28 mouse cellular contexts compared by ENCODE assay signal in the genomic region with DNA sequence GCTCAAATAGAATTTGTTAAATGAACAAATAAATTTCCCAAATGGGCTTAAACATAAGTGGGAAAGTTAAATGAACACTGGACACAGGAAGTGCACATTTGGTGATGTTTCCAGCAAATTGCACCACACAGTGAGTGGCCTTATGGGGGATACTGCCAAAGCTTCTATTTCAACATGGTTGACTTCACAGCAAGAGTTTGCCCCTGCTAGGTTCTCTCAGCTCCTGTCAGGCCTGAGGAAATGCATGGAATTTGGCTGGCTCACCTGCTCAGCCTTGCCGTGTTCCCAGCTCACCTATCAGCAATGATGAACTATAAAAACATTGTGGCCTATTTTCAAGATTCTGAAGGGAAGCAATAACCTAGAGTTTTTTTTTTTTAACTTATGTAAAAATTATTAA. TPM values are rescaled to one million over a fixed set of nuclear protein-coding genes. Genes with fewer than 3 reads are reported as not detected.
DNase-seq lines count a peak whose midpoint lies in the region; ATAC-seq lines count a peak whose summit lies in the region.
"Had no signal": no experiment of that assay in that cellular context is flagged by ENCODE, and none has a peak within 500 bp of the region (broad histone marks: within the 10 kb centered on the region; RNA-seq: fewer than 3 reads in every experiment).

No protein-coding gene starts in this region.

- H3K9ac ChIP-seq in midbrain, embryonic 13.5 days (replicated peaks) = no peak overlapping the region
- no peak overlapping the region for H3K9ac ChIP-seq in midbrain, embryonic 11.5 days (ENCODE audit: low read length)
- H3K9ac ChIP-seq: embryonic facial prominence, embryonic 12.5 days; embryonic facial prominence, embryonic 15.5 days; forebrain, embryonic 12.5 days; forebrain, embryonic 15.5 days; heart, embryonic 12.5 days; heart, embryonic 15.5 days; hindbrain, embryonic 13.5 days; intestine, embryonic 15.5 days had no signal

- no peak overlapping the region for H3K4me2 ChIP-seq in midbrain, embryonic 13.5 days (replicated peaks)
- no peak overlapping the region for H3K4me2 ChIP-seq in midbrain, embryonic 11.5 days
- H3K4me2 ChIP-seq: embryonic facial prominence, embryonic 12.5 days; embryonic facial prominence, embryonic 15.5 days; forebrain, embryonic 12.5 days; forebrain, embryonic 15.5 days; heart, embryonic 12.5 days; heart, embryonic 15.5 days; hindbrain, embryonic 13.5 days; intestine, embryonic 15.5 days had no signal

- no peak for ATAC-seq in midbrain, embryonic 13.5 days
- ATAC-seq in midbrain, embryonic 11.5 days (ENCODE audit: low FRiP score) = no peak
- ATAC-seq: forebrain, embryonic 15.5 days; hindbrain, embryonic 16.5 days; intestine, embryonic 15.5 days; Patski had no signal

- no peak overlapping the region for H3K27ac ChIP-seq in midbrain, embryonic 13.5 days
- no peak overlapping the region for H3K27ac ChIP-seq in midbrain, embryonic 11.5 days (ENCODE audit: low read depth, low read length)
- H3K27ac ChIP-seq: embryonic facial prominence, embryonic 12.5 days; forebrain, embryonic 12.5 days; forebrain, embryonic 15.5 days; heart, embryonic 15.5 days; hindbrain, embryonic 10.5 days; hindbrain, embryonic 13.5 days; intestine, embryonic 15.5 days had no signal

- H3K27me3 ChIP-seq in midbrain, embryonic 13.5 days = no peaks in the 10 kb centered on the region
- no peaks in the 10 kb centered on the region; the same call in 1 of the 2 replicates for H3K27me3 ChIP-seq in midbrain, embryonic 11.5 days (ENCODE audit: control insufficient read depth, insufficient read depth, low read length)
- H3K27me3 ChIP-seq: CH12.LX; embryonic facial prominence, embryonic 12.5 days; embryonic facial prominence, embryonic 15.5 days; forebrain, embryonic 12.5 days; forebrain, embryonic 15.5 days; heart, embryonic 12.5 days; heart, embryonic 15.5 days; hindbrain, embryonic 13.5 days; intestine, embryonic 15.5 days; Patski had no signal

- WGBS in midbrain, embryonic 13.5 days = 90% methylated on average over 1 of the region's 1 CpGs
- 88% methylated on average over 1 of the region's 1 CpGs for WGBS in midbrain, embryonic 11.5 days

- H3K9me3 ChIP-seq in midbrain, embryonic 13.5 days = no peaks in the 10 kb centered on the region
- no peaks in the 10 kb centered on the region for H3K9me3 ChIP-seq in midbrain, embryonic 11.5 days (ENCODE audit: control insufficient read depth, low read length)
- H3K9me3 ChIP-seq: embryonic facial prominence, embryonic 12.5 days; embryonic facial prominence, embryonic 15.5 days; forebrain, embryonic 12.5 days; forebrain, embryonic 15.5 days; heart, embryonic 12.5 days; heart, embryonic 15.5 days; hindbrain, embryonic 10.5 days; hindbrain, embryonic 13.5 days; intestine, embryonic 15.5 days had no signal

- H3K4me3 ChIP-seq in midbrain, embryonic 13.5 days (replicated peaks) = no peak overlapping the region
- H3K4me3 ChIP-seq in midbrain, embryonic 11.5 days (ENCODE audit: low read depth, low read length) = no peak overlapping the region
- H3K4me3 ChIP-seq: embryonic facial prominence, embryonic 12.5 days; embryonic facial prominence, embryonic 15.5 days; forebrain, embryonic 12.5 days; forebrain, embryonic 15.5 days; heart, embryonic 12.5 days; heart, embryonic 15.5 days; hindbrain, embryonic 10.5 days; hindbrain, embryonic 13.5 days; intestine, embryonic 15.5 days had no signal

- DNase-seq in brain, adult 2 months (ENCODE audit: low read depth, low spot score) = peak; percentile 75
- peak; percentile 63 for DNase-seq in cerebellum, adult 11-12 months
- peak; percentile 72 for DNase-seq in cerebellum, adult 9-10 months
- DNase-seq in cerebellum, postnatal 14 days = peak; percentile 59 to 80
- no peak for DNase-seq in thymus, postnatal 36 days
- DNase-seq in midbrain, embryonic 11.5 days (ENCODE audit: low spot score, missing footprints) = no peak
- DNase-seq: adrenal gland, postnatal 10 days; adrenal gland, postnatal 36 days; B cell, adult 2 months; gastrocnemius, postnatal 25 days; heart, adult 18-20 months; heart, postnatal 10 days; heart, postnatal 36 days; kidney, adult 11 months had no signal

- peaks cover 19% of the 10 kb centered on the region for H3K4me1 ChIP-seq in midbrain, embryonic 13.5 days (replicated peaks)
- 0 out of 2 replicates have a peak, but pooled peaks cover 2% of the 10 kb centered on the region for H3K4me1 ChIP-seq in midbrain, embryonic 11.5 days (ENCODE audit: control insufficient read depth, insufficient read depth, low read length)

- peaks cover 4% of the 10 kb centered on the region for H3K36me3 ChIP-seq in midbrain, embryonic 13.5 days
- no peaks in the 10 kb centered on the region for H3K36me3 ChIP-seq in midbrain, embryonic 11.5 days (ENCODE audit: control insufficient read depth, insufficient read depth, low read length)
- H3K36me3 ChIP-seq: embryonic facial prominence, embryonic 15.5 days; heart, embryonic 15.5 days; intestine, embryonic 15.5 days had no signal

RNA-seq across cellular contexts. Expression of gene Wrb, which starts 15.7 kb away (rescaled TPM):
- 167 and 171 TPM in 2 replicates for polyA plus RNA-seq in midbrain, embryonic 13.5 days (2015; fragmentation: Nextera tagmentation; extraction: Ambion mirVana)
- polyA plus RNA-seq in midbrain, embryonic 11.5 days (2014; fragmentation: Nextera tagmentation; extraction: Ambion mirVana) = 128 and 132 TPM in 2 replicates

RNA-seq across cellular contexts. Expression of gene Lca5l, which starts 31.1 kb away (rescaled TPM):
- 1.6 and 1.8 TPM in 2 replicates for polyA plus RNA-seq in midbrain, embryonic 13.5 days (2015; fragmentation: Nextera tagmentation; extraction: Ambion mirVana)
- polyA plus RNA-seq in midbrain, embryonic 11.5 days (2014; fragmentation: Nextera tagmentation; extraction: Ambion mirVana) = 1.0 and 1.2 TPM in 2 replicates
- polyA plus RNA-seq: G1E had no signal

RNA-seq across cellular contexts. Expression of gene Hmgn1, which starts 33.4 kb away (rescaled TPM):
- polyA plus RNA-seq in midbrain, embryonic 13.5 days (2015; fragmentation: Nextera tagmentation; extraction: Ambion mirVana) = 509 and 559 TPM in 2 replicates
- 886 and 907 TPM in 2 replicates for polyA plus RNA-seq in midbrain, embryonic 11.5 days (2014; fragmentation: Nextera tagmentation; extraction: Ambion mirVana)

RNA-seq across cellular contexts. Expression of gene Sh3bgr, which starts 39.3 kb away (rescaled TPM):
- 1.3 and 1.7 TPM in 2 replicates for polyA plus RNA-seq in midbrain, embryonic 13.5 days (2015; fragmentation: Nextera tagmentation; extraction: Ambion mirVana)
- 0.34 and 1.2 TPM in 2 replicates for polyA plus RNA-seq in midbrain, embryonic 11.5 days (2014; fragmentation: Nextera tagmentation; extraction: Ambion mirVana)
- polyA plus RNA-seq: G1E had no signal

Comparison
In these comparisons a context has a peak if more than half of its experiments do, and no peak if none do; other contexts are left out.
1. DNase-seq: peak in brain, adult 2 months (single experiment), cerebellum, adult 11-12 months (single experiment), cerebellum, adult 9-10 months (single experiment) and cerebellum, postnatal 14 days (2 of 2); none in thymus, postnatal 36 days (0 of 2) and midbrain, embryonic 11.5 days (single experiment).